Comparison of ENCODE assay signal across 11 mouse cellular contexts in genomic region chr4:62485450-62486161, GRCm38 (mm10). TPM values are rescaled to one million over a fixed set of nuclear protein-coding genes. Genes with fewer than 3 reads are reported as not detected.
A peak's percentile ranks its signal among the peaks of the same experiment; 100 is the strongest.
DNase-seq lines count a peak whose midpoint lies in the region; ATAC-seq and TF ChIP-seq lines count a peak whose summit lies in the region.
"Had no signal": no experiment of that assay in that cellular context is flagged by ENCODE, and none has a peak within 500 bp of the region (broad histone marks: within the 10 kb centered on the region; RNA-seq: fewer than 3 reads in every experiment).

No protein-coding gene starts in this region.

- H3K4me1 ChIP-seq in liver, embryonic 11.5 days (replicated peaks; ENCODE audit: control insufficient read depth, insufficient read depth, low read length): peaks cover 6% of the 10 kb centered on the region
- peaks cover 8% of the 10 kb centered on the region; the same call in 1 of the 2 replicates for H3K4me1 ChIP-seq in hindbrain, embryonic 10.5 days (replicated peaks)
- H3K4me1 ChIP-seq in midbrain, postnatal 0 days (ENCODE audit: insufficient read depth, low read length): no peaks in the 10 kb centered on the region

- peak; percentile 72 for ATAC-seq in liver, embryonic 11.5 days (replicated peaks; ENCODE audit: low FRiP score)
- no peak for ATAC-seq in midbrain, postnatal 0 days (ENCODE audit: low FRiP score)

- peaks cover 4% of the 10 kb centered on the region for H3K27me3 ChIP-seq in liver, embryonic 11.5 days (replicated peaks; ENCODE audit: control insufficient read depth, insufficient read depth, low read length)
- H3K27me3 ChIP-seq in hindbrain, embryonic 10.5 days (ENCODE audit: insufficient read depth, poor library complexity, severe bottlenecking): peaks cover 17% of the 10 kb centered on the region
- H3K27me3 ChIP-seq in midbrain, postnatal 0 days (ENCODE audit: insufficient read depth, low read length): no peaks in the 10 kb centered on the region

- H3K27ac ChIP-seq in liver, embryonic 11.5 days (ENCODE audit: low read depth, low read length): 0 out of 2 replicates have a peak overlapping the region, but pooled peaks have one; percentile 13
- no peak overlapping the region for H3K27ac ChIP-seq in hindbrain, embryonic 10.5 days
- no peak overlapping the region for H3K27ac ChIP-seq in midbrain, postnatal 0 days (ENCODE audit: low read depth, low read length)
- H3K27ac ChIP-seq: midbrain, embryonic 10.5 days had no signal

- H3K4me2 ChIP-seq in liver, embryonic 11.5 days: no peak overlapping the region
- H3K4me2 ChIP-seq in midbrain, postnatal 0 days (ENCODE audit: low read depth, low read length, poor library complexity, severe bottlenecking): no peak overlapping the region

- TF ChIP-seq CTCF in midbrain, postnatal 0 days (IDR thresholded peaks at IDR 0.05): no peak

- no peaks in the 10 kb centered on the region for H3K9me3 ChIP-seq in liver, embryonic 11.5 days (ENCODE audit: control insufficient read depth, low read length)
- no peaks in the 10 kb centered on the region for H3K9me3 ChIP-seq in hindbrain, embryonic 10.5 days
- no peaks in the 10 kb centered on the region for H3K9me3 ChIP-seq in midbrain, postnatal 0 days (ENCODE audit: low read length)
- H3K9me3 ChIP-seq: midbrain, embryonic 10.5 days had no signal

- WGBS in liver, embryonic 11.5 days: 83% methylated on average over 8 of the region's 8 CpGs
- 87% methylated on average over 8 of the region's 8 CpGs for WGBS in hindbrain, embryonic 10.5 days
- 86% methylated on average over 8 of the region's 8 CpGs for WGBS in midbrain, postnatal 0 days

- H3K4me3 ChIP-seq in liver, embryonic 11.5 days (ENCODE audit: low read depth, low read length): no peak overlapping the region
- no peak overlapping the region for H3K4me3 ChIP-seq in hindbrain, embryonic 10.5 days
- no peak overlapping the region for H3K4me3 ChIP-seq in midbrain, postnatal 0 days (ENCODE audit: low read depth, low read length)
- H3K4me3 ChIP-seq: midbrain, embryonic 10.5 days had no signal

- H3K36me3 ChIP-seq in liver, embryonic 11.5 days (ENCODE audit: control insufficient read depth, insufficient read depth, low read length): no peaks in the 10 kb centered on the region
- no peaks in the 10 kb centered on the region for H3K36me3 ChIP-seq in hindbrain, embryonic 10.5 days
- H3K36me3 ChIP-seq in midbrain, postnatal 0 days (ENCODE audit: insufficient read depth, low read length): no peaks in the 10 kb centered on the region
- H3K36me3 ChIP-seq: midbrain, embryonic 10.5 days had no signal

- DNase-seq in adrenal gland, postnatal 14 days: peak; percentile 45
- no peak for DNase-seq in adrenal gland, postnatal 25 days
- peak; percentile 64 for DNase-seq in A20 (ENCODE audit: low read depth, low spot score)
- no peak for DNase-seq in liver, embryonic 11.5 days (ENCODE audit: low spot score)
- DNase-seq in lung, postnatal 14 days: peak; percentile 57
- DNase-seq in left cerebral cortex, adult 9 months (ENCODE audit: low spot score in 2 of 2): no peak
- DNase-seq in hindbrain, embryonic 10.5 days (ENCODE audit: low spot score): no peak
- DNase-seq in midbrain, postnatal 0 days (ENCODE audit: low spot score): no peak
- DNase-seq: kidney, adult 2 months had no signal

- no peak overlapping the region for H3K9ac ChIP-seq in liver, embryonic 11.5 days (ENCODE audit: low read depth, low read length)
- no peak overlapping the region for H3K9ac ChIP-seq in midbrain, postnatal 0 days (replicated peaks; ENCODE audit: low read length, poor library complexity, severe bottlenecking)

RNA-seq across cellular contexts. Expression of gene Bspry, which starts 5.8 kb away (rescaled TPM):
- total RNA-seq in adrenal gland, postnatal 14 days (2021): 1.1 and 1.3 TPM in 2 replicates
- 2.4 and 3.5 TPM in 2 replicates for total RNA-seq in adrenal gland, postnatal 25 days (2021)
- 0.48 and 0.99 TPM in 2 replicates for polyA plus RNA-seq in liver, embryonic 11.5 days (2014; fragmentation: Nextera tagmentation; extraction: Ambion mirVana)
- 0.78 and 1.9 TPM in 2 replicates for polyA plus RNA-seq in hindbrain, embryonic 10.5 days (2016; fragmentation: Nextera tagmentation; extraction: Ambion mirVana)
- total RNA-seq in midbrain, postnatal 0 days (2014; rRNA removed): 1.5 and 1.7 TPM in 2 replicates
- 0.49 and 0.84 TPM in 2 replicates for polyA plus RNA-seq in midbrain, postnatal 0 days (2015; fragmentation: Nextera tagmentation; extraction: Ambion mirVana)
- total RNA-seq: gastrocnemius, adult 18-20 months had no signal

RNA-seq across cellular contexts. Expression of gene Wdr31, which starts 14.9 kb away (rescaled TPM):
- total RNA-seq in adrenal gland, postnatal 14 days (2021): 1.7 and 2.0 TPM in 2 replicates
- 2.4 and 3.0 TPM in 2 replicates for total RNA-seq in adrenal gland, postnatal 25 days (2021)
- 5.2 and 5.3 TPM in 2 replicates for polyA plus RNA-seq in liver, embryonic 11.5 days (2014; fragmentation: Nextera tagmentation; extraction: Ambion mirVana)
- polyA plus RNA-seq in hindbrain, embryonic 10.5 days (2016; fragmentation: Nextera tagmentation; extraction: Ambion mirVana): 9.8 and 10.0 TPM in 2 replicates
- total RNA-seq in midbrain, postnatal 0 days (2014; rRNA removed): 9.4 and 13.1 TPM in 2 replicates
- polyA plus RNA-seq in midbrain, postnatal 0 days (2015; fragmentation: Nextera tagmentation; extraction: Ambion mirVana): 25.1 and 25.9 TPM in 2 replicates

RNA-seq across cellular contexts. Expression of gene Hdhd3, which starts 17.7 kb away (rescaled TPM):
- 16.2 and 22.7 TPM in 2 replicates for total RNA-seq in adrenal gland, postnatal 14 days (2021)
- total RNA-seq in adrenal gland, postnatal 25 days (2021): 10.2 and 14.6 TPM in 2 replicates
- 10.1 and 10.9 TPM in 2 replicates for polyA plus RNA-seq in liver, embryonic 11.5 days (2014; fragmentation: Nextera tagmentation; extraction: Ambion mirVana)
- 9.8 and 14.1 TPM in 2 replicates for polyA plus RNA-seq in hindbrain, embryonic 10.5 days (2016; fragmentation: Nextera tagmentation; extraction: Ambion mirVana)
- 2.9 and 5.3 TPM in 2 replicates for total RNA-seq in midbrain, postnatal 0 days (2014; rRNA removed)
- polyA plus RNA-seq in midbrain, postnatal 0 days (2015; fragmentation: Nextera tagmentation; extraction: Ambion mirVana): 4.9 and 5.3 TPM in 2 replicates

RNA-seq across cellular contexts. Expression of gene Alad, which starts 34.1 kb away (rescaled TPM):
- total RNA-seq in adrenal gland, postnatal 14 days (2021): 90.0 and 110 TPM in 2 replicates
- total RNA-seq in adrenal gland, postnatal 25 days (2021): 78.1 and 97.7 TPM in 2 replicates
- 468 and 489 TPM in 2 replicates for polyA plus RNA-seq in liver, embryonic 11.5 days (2014; fragmentation: Nextera tagmentation; extraction: Ambion mirVana)
- polyA plus RNA-seq in hindbrain, embryonic 10.5 days (2016; fragmentation: Nextera tagmentation; extraction: Ambion mirVana): 114 and 123 TPM in 2 replicates
- 38.6 and 49.3 TPM in 2 replicates for total RNA-seq in midbrain, postnatal 0 days (2014; rRNA removed)
- 74.6 and 80.9 TPM in 2 replicates for polyA plus RNA-seq in midbrain, postnatal 0 days (2015; fragmentation: Nextera tagmentation; extraction: Ambion mirVana)

RNA-seq across cellular contexts. Expression of gene Pole3, which starts 39.3 kb away (rescaled TPM):
- 43.9 and 46.4 TPM in 2 replicates for total RNA-seq in adrenal gland, postnatal 14 days (2021)
- 49.0 and 52.2 TPM in 2 replicates for total RNA-seq in adrenal gland, postnatal 25 days (2021)
- polyA plus RNA-seq in liver, embryonic 11.5 days (2014; fragmentation: Nextera tagmentation; extraction: Ambion mirVana): 102 and 106 TPM in 2 replicates
- polyA plus RNA-seq in hindbrain, embryonic 10.5 days (2016; fragmentation: Nextera tagmentation; extraction: Ambion mirVana): 124 and 125 TPM in 2 replicates
- total RNA-seq in midbrain, postnatal 0 days (2014; rRNA removed): 24.0 and 25.6 TPM in 2 replicates
- polyA plus RNA-seq in midbrain, postnatal 0 days (2015; fragmentation: Nextera tagmentation; extraction: Ambion mirVana): 52.6 and 57.3 TPM in 2 replicates

Comparison
In these comparisons a context has a peak if more than half of its experiments do, and no peak if none do; other contexts are left out.
1. DNase-seq: peak in adrenal gland, postnatal 14 days (single experiment), A20 (single experiment) and lung, postnatal 14 days (single experiment); none in adrenal gland, postnatal 25 days (single experiment), liver, embryonic 11.5 days (single experiment), left cerebral cortex, adult 9 months (0 of 2), hindbrain, embryonic 10.5 days (single experiment) and midbrain, postnatal 0 days (single experiment).